10 mouse cellular contexts compared by ENCODE assay signal in genomic region chr5:13667444-13667843, GRCm38 (mm10).
DNase-seq lines count a peak whose midpoint lies in the region; ATAC-seq lines count a peak whose summit lies in the region.
"Had no signal": no experiment of that assay in that cellular context is flagged by ENCODE, and none has a peak within 500 bp of the region (broad histone marks: within the 10 kb centered on the region; RNA-seq: fewer than 3 reads in every experiment).

No protein-coding gene starts in this region.

- ATAC-seq in heart, embryonic 11.5 days (replicated peaks; ENCODE audit: insufficient number of reproducible peaks, low FRiP score, low TSS enrichment) = no peak

- no peaks in the 10 kb centered on the region for H3K27me3 ChIP-seq in heart, embryonic 11.5 days (ENCODE audit: control insufficient read depth, insufficient read depth, low read length)
- H3K27me3 ChIP-seq: heart, embryonic 15.5 days had no signal

- DNase-seq in right cerebral cortex, adult 18-20 months = peak; percentile 85
- DNase-seq in right cerebral cortex, postnatal 4 days = no peak
- peak; percentile 23 to 45 for DNase-seq in cerebellum, postnatal 25 days
- DNase-seq in layer of hippocampus, adult 9-11 months = peak; percentile 86
- DNase-seq in kidney, postnatal 36 days = no peak
- no peak for DNase-seq in retina, embryonic 14.5 days (ENCODE audit: low spot score)
- no peak for DNase-seq in T-cell, adult 2 months (ENCODE audit: low spot score)

- no peak overlapping the region for H3K9ac ChIP-seq in heart, embryonic 11.5 days (ENCODE audit: low read depth, low read length)
- H3K9ac ChIP-seq: heart, embryonic 15.5 days had no signal

- no peaks in the 10 kb centered on the region for H3K36me3 ChIP-seq in heart, embryonic 11.5 days (ENCODE audit: control insufficient read depth, insufficient read depth, low read length)
- H3K36me3 ChIP-seq: heart, embryonic 15.5 days had no signal

- H3K4me1 ChIP-seq in heart, embryonic 11.5 days (ENCODE audit: control insufficient read depth, insufficient read depth, low read length) = no peaks in the 10 kb centered on the region
- H3K4me1 ChIP-seq: heart, embryonic 15.5 days had no signal

- H3K4me2 ChIP-seq in heart, embryonic 11.5 days = no peak overlapping the region
- H3K4me2 ChIP-seq: heart, embryonic 15.5 days; midbrain, embryonic 11.5 days had no signal

- no peak overlapping the region for H3K27ac ChIP-seq in heart, embryonic 11.5 days (ENCODE audit: low read depth, low read length)
- H3K27ac ChIP-seq: heart, embryonic 15.5 days had no signal

- 86% methylated on average over 1 of the region's 1 CpGs for WGBS in heart, embryonic 11.5 days (ENCODE audit: insufficient replicate concordance)

- no peaks in the 10 kb centered on the region for H3K9me3 ChIP-seq in heart, embryonic 11.5 days (replicated peaks; ENCODE audit: control insufficient read depth, low read length)
- H3K9me3 ChIP-seq: heart, embryonic 15.5 days had no signal

- H3K4me3 ChIP-seq in heart, embryonic 11.5 days (ENCODE audit: low read depth, low read length) = no peak overlapping the region
- H3K4me3 ChIP-seq: heart, embryonic 15.5 days had no signal

Comparison
In these comparisons a context has a peak if more than half of its experiments do, and no peak if none do; other contexts are left out.
1. DNase-seq: peak in right cerebral cortex, adult 18-20 months (single experiment), cerebellum, postnatal 25 days (2 of 2) and layer of hippocampus, adult 9-11 months (single experiment); none in right cerebral cortex, postnatal 4 days (single experiment), kidney, postnatal 36 days (0 of 2), retina, embryonic 14.5 days (single experiment) and T-cell, adult 2 months (single experiment).